Mouse (Mus musculus) limb, embryonic 11.5 days (tissue): ENCODE results near the gene B3galt4. TPM values are rescaled to one million over a fixed set of nuclear protein-coding genes. Genes with fewer than 3 reads are reported as not detected.

ENCODE experiments used
- ATAC-seq: fragments of 200-750 bp; cut with Nextera tagmentation; 2 replicates; pipeline ENCODE4 v1.8.0; 2017; ENCODE audit warnings: low read depth; ENCODE audit not compliant: insufficient number of reproducible peaks, low FRiP score, low TSS enrichment
- DNase-seq: peaks from one replicate; pipeline ENCODE4 v3.0.0-alpha.2; 2015; ENCODE audit warnings: low spot score
- H3K27ac ChIP-seq: fragments of 300-500 bp; sonication (generic); replicated peaks from 2 replicates; pipeline ENCODE4 v1.5.1; 2014; ENCODE audit warnings: low read depth, mild to moderate bottlenecking, low read length
- H3K27me3 ChIP-seq: fragments of 300-500 bp; sonication (generic); 2 replicates; pipeline ENCODE4 v1.6.1; 2014; ENCODE audit warnings: mild to moderate bottlenecking, low read length, mixed read lengths; ENCODE audit not compliant: control insufficient read depth, insufficient read depth
- H3K36me3 ChIP-seq: fragments of 300-500 bp; sonication (generic); 2 replicates; pipeline ENCODE4 v1.6.1; 2014; ENCODE audit warnings: mild to moderate bottlenecking, low read length, moderate library complexity, mixed read lengths; ENCODE audit not compliant: control insufficient read depth, insufficient read depth
- H3K4me1 ChIP-seq: fragments of 300-500 bp; sonication (generic); 2 replicates; pipeline ENCODE4 v1.6.1; 2014; ENCODE audit warnings: low read length, mixed read lengths; ENCODE audit not compliant: control insufficient read depth, insufficient read depth
- H3K4me2 ChIP-seq: fragments of 300-500 bp; sonication (generic); 2 replicates; pipeline ENCODE4 v1.6.1; 2014; ENCODE audit warnings: low read depth, mild to moderate bottlenecking, moderate library complexity; ENCODE audit not compliant: severe bottlenecking
- H3K4me3 ChIP-seq: fragments of 300-500 bp; sonication (generic); 2 replicates; pipeline ENCODE4 v1.5.1; 2014; ENCODE audit warnings: low read depth, low read length
- H3K9ac ChIP-seq: fragments of 300-500 bp; sonication (generic); 2 replicates; pipeline ENCODE4 v1.6.1; 2014; ENCODE audit warnings: mild to moderate bottlenecking, low read length
- H3K9me3 ChIP-seq: fragments of 300-500 bp; sonication (generic); 2 replicates; pipeline ENCODE4 v1.6.1; 2016; ENCODE audit warnings: low read length; ENCODE audit not compliant: control insufficient read depth
- WGBS: fragments of 180-500 bp; shearing (Covaris S2); extraction: QIAGEN DNeasy Blood & Tissue Kit; methylation state at CpG from one replicate; pipeline ENCODE4 v1.1.7; 2014; 5-methylcytosine and 5-hydroxymethylcytosine counted together
- polyA plus RNA-seq: library from polyadenylated mRNA; unstranded; fragments of >200 nt; fragmentation: Nextera tagmentation; extraction: Ambion mirVana; gene quantifications from 2 replicates; pipeline ENCODE4 v1.2.1, GENCODE M21; 2014

B3galt4 gene
- polyA plus RNA-seq, 1 experiment from 2014 or later: 2.6 TPM

DNA sequence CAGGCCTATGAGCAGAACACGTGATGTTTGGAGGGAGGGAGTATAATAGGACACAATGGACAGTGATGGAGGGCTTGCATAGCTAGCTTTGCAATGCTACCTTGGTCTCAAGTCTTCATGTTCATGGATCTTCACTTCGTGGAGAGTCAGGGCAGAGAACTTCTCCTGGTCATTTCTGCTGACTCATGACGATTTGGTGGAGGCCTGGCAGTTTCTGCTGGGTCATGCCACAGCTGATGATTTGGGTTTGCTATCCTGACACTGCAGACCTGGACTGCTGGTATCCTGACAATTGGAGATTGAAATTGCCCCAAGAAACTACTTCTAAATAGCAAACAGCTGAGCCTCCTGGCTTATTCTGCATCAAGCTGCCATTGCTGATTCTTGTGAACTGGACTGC lies 22.3 kb upstream of the B3galt4 start:
- peaks cover 5% of the 10 kb centered on the region; the same call in 1 of the 2 replicates for H3K4me1 ChIP-seq
- no peaks in the 10 kb centered on the region for H3K36me3 ChIP-seq
- WGBS: 74% methylated on average over 3 of the region's 3 CpGs
- no peak overlapping the region for H3K4me3 ChIP-seq
- no peak overlapping the region for H3K9ac ChIP-seq
- H3K4me2 ChIP-seq: no peak overlapping the region
- no peaks in the 10 kb centered on the region for H3K9me3 ChIP-seq
- H3K27me3 ChIP-seq: peaks cover 20% of the 10 kb centered on the region
- ATAC-seq (no peak), DNase-seq (no peak)
- no peak overlapping the region for H3K27ac ChIP-seq

DNA sequence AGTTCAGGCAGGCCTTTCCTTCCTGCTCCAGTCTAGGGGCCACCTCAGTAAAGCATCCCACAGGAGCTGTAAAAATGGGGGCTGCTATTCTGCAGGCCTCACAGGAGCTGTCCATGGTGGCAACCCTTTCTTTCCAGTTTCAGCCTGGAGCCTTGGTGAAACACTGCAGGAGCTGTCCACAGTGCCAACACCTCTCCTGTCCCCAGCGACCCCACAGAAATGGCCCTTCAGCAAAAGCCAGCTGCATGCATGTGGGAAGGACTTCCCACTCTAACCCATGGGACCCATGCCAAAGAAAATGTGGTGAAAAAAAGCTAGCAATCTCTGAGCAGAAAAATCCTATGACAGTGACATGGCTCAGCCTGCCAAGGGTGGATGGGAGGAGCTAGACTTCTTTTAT lies 21.4 kb upstream of the B3galt4 start:
- no peaks in the 10 kb centered on the region; the same call in 1 of the 2 replicates for H3K4me1 ChIP-seq
- H3K9ac ChIP-seq: no peak overlapping the region
- H3K4me3 ChIP-seq: no peak overlapping the region
- H3K36me3 ChIP-seq: no peaks in the 10 kb centered on the region
- H3K27ac ChIP-seq: no peak overlapping the region
- ATAC-seq (no peak), DNase-seq (peak; percentile 80)
- no peak overlapping the region for H3K4me2 ChIP-seq
- WGBS: 12% methylated on average over 1 of the region's 1 CpGs
- peaks cover 11% of the 10 kb centered on the region for H3K27me3 ChIP-seq
- no peaks in the 10 kb centered on the region for H3K9me3 ChIP-seq

DNA sequence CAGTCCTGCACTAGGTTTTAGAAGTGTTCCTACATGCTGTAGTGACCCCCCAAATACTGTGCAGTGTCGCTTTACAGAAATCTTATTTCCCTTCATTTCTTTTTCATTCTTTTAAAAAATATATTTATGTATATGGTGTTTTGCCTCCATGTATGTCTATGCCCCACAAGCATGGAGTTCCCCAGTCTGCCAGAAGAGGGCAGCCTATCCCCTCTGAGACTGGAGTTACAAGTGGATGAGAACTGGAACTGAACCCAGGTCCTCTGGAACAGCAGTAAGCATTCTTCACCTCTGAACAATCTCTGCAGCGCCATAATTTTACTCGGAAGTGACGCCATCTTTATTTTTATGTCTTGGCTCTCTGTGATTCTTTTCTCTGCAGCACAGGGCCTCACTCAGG lies 18.1 kb upstream of the B3galt4 start:
- Histone ChIP-seq H3K9me3 (no peaks in the 10 kb centered on the region), H3K27ac (no peak overlapping the region), H3K4me3 (no peak overlapping the region), H3K9ac (no peak overlapping the region), H3K36me3 (0 out of 2 replicates have a peak, but pooled peaks cover 4% of the 10 kb centered on the region), H3K4me1 (no peaks in the 10 kb centered on the region), H3K4me2 (no peak overlapping the region), H3K27me3 (no peaks in the 10 kb centered on the region)
- no peak for ATAC-seq
- no peak for DNase-seq
- 73% methylated on average over 4 of the region's 4 CpGs for WGBS

DNA sequence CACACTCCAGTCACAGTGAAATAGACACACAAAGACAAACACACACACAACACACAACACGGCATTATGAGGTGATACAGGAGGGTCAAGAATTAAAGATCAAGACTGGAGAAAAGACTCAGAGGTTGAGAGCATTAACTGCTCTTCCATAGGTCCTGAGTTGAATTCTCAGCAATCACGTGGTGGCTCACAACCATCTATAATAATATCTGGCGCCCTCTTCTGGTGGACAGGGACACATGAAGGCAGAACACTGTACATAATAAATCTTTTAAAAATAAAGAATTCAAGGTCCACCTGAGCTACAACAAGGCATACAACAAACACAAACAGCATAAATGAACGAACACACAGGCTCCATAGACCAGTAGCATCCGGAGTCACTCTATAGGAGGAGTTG lies 17.6 kb upstream of the B3galt4 start:
- no peak overlapping the region for H3K27ac ChIP-seq
- DNase-seq: no peak

DNA sequence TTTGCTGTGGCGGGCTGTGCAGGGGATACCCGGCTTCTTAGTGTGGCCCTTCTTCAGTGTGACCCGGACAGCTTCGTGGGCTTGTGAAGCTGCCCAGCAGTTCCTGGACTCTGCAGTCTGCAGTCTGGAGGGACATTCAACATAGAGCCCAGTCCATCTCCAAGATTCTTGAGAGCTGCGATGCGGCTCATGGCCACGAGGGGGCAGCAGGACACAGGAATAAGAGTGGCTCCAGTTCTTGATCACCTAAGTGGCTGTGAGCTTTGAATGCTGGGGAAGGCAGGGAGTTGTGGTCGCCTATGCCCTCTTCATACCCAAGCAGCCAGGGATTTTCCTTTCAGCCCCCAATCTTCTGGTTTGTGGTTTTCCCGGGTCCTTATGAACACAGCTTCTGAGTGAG lies 17.2 kb upstream of the B3galt4 start:
- WGBS: 2% methylated on average over 9 of the region's 9 CpGs
- Histone ChIP-seq H3K4me3 (no peak overlapping the region), H3K4me2 (no peak overlapping the region)

More for the DNA sequence above, 17.6 kb upstream of the B3galt4 start:
- 0 out of 2 replicates have a peak, but pooled peaks have one; percentile 9 for ATAC-seq
- Histone ChIP-seq H3K4me2 (no peak overlapping the region), H3K36me3 (0 out of 2 replicates have a peak, but pooled peaks cover 4% of the 10 kb centered on the region), H3K4me1 (no peaks in the 10 kb centered on the region), H3K9me3 (no peaks in the 10 kb centered on the region), H3K4me3 (no peak overlapping the region), H3K9ac (no peak overlapping the region), H3K27me3 (no peaks in the 10 kb centered on the region)
- 28% methylated on average over 5 of the region's 5 CpGs for WGBS

DNA sequence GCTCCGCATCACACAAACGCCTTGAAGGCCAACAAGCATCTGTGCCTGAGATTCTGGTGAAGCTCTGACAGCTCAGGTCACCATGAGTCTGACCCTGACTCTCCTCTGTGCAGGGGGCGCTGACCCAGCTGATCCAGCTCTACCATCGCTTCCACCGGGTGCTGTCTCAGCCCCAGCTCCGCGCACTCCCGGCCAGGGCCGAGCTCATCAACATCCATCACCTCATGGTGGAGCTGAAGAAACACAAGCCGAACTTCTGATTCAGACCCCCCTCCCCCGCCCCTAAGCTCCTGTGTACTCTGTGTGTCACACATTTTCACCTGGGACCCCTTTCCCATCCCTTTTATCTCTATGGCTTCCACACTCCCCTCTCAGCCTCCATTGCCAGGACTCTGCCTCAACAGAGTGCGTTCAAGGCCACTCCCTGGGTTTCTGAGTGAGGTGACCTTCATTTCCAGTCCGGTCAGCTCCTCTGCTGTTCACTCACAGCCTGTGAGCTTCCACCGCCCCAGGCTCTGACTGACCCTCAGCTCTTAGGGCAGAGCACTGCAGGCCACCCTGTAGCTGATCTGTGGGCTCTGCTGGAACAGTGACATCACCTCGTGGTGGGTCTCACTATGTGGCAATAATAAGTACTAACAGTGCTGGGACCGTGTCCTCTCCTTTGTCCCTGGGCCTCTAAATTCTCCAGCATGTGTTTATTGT lies 14.7 kb upstream of the B3galt4 start:
- Histone ChIP-seq H3K4me3 (no peak overlapping the region), H3K4me1 (no peaks in the 10 kb centered on the region), H3K27me3 (no peaks in the 10 kb centered on the region), H3K9ac (no peak overlapping the region), H3K36me3 (0 out of 2 replicates have a peak, but pooled peaks cover 4% of the 10 kb centered on the region), H3K4me2 (no peak overlapping the region), H3K27ac (no peak overlapping the region), H3K9me3 (no peaks in the 10 kb centered on the region)
- ATAC-seq (no peak), DNase-seq (no peak)
- 87% methylated on average over 16 of the region's 16 CpGs for WGBS

More for the DNA sequence above, 17.2 kb upstream of the B3galt4 start:
- Histone ChIP-seq H3K9ac (no peak overlapping the region), H3K27ac (no peak overlapping the region), H3K36me3 (0 out of 2 replicates have a peak, but pooled peaks cover 4% of the 10 kb centered on the region), H3K4me1 (no peaks in the 10 kb centered on the region), H3K9me3 (no peaks in the 10 kb centered on the region), H3K27me3 (no peaks in the 10 kb centered on the region)
- ATAC-seq: peak; percentile 57; the same call in 1 of the 2 replicates
- peak; percentile 92 for DNase-seq

DNA sequence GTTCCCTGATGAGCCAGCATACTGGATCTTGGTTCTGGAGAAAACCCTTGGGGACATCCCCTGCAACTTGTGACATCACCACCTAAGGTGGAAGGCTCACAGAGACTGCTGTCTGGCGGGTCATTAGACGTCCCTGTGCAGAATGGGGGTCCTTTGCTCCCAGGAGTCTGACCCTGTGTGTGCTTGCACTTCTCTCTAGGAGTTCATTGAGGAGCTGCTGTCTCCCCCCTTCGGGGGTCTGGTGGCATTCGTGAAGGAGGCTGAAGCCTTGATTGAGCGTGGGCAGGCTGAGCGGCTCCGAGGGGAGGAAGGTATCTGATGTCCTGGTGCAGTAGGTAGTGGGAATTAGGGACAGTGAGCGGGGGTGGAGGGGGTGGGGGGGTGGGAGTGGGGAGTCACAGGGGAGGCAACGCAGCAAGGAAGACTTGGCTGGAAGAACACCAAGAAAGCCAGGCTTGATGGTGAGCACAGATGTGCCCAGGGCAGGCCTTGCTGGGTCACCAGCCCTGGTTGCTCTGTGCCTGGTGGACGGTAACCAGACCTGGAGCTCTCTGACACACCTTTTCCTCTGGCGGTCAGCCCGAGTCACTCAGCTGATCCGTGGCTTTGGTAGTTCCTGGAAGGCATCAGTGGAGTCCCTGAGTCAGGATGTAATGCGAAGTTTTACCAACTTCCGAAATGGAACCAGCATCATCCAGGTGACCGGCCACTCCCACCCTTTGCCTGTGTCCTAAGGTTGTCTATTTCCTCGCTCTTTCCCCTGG lies 14.0 kb upstream of the B3galt4 start:
- H3K9me3 ChIP-seq: no peaks in the 10 kb centered on the region
- no peak overlapping the region for H3K27ac ChIP-seq
- H3K9ac ChIP-seq: no peak overlapping the region
- 0 out of 2 replicates have a peak, but pooled peaks cover 4% of the 10 kb centered on the region for H3K36me3 ChIP-seq
- H3K4me3 ChIP-seq: no peak overlapping the region
- DNase-seq (no peak), ATAC-seq (no peak)
- no peak overlapping the region for H3K4me2 ChIP-seq
- no peaks in the 10 kb centered on the region for H3K27me3 ChIP-seq
- no peaks in the 10 kb centered on the region for H3K4me1 ChIP-seq
- WGBS: 94% methylated on average over 17 of the region's 17 CpGs

DNA sequence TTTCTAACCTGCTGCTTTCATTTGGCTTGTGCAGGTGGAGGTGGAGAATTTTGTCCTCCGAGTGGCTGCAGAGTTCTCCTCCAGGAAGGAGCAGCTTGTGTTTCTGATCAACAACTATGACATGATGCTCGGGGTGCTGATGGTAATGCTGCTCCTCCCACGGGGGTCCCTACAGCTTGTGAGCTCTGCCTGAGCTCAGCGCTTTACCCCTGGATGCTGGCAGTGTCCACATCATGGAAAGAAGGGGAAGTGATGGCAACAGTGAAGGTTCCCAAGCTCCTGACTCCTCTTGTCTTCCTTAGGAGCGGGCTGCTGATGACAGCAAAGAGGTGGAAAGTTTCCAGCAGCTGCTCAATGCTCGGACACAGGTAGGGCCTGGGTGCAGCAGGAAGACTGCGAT lies 11.6 kb upstream of the B3galt4 start:
- Histone ChIP-seq H3K9me3 (no peaks in the 10 kb centered on the region), H3K4me1 (no peaks in the 10 kb centered on the region), H3K36me3 (peaks cover 4% of the 10 kb centered on the region; the same call in 1 of the 2 replicates), H3K9ac (no peak overlapping the region), H3K27ac (no peak overlapping the region), H3K4me2 (no peak overlapping the region), H3K27me3 (no peaks in the 10 kb centered on the region), H3K4me3 (no peak overlapping the region)
- ATAC-seq (no peak), DNase-seq (no peak)
- 90% methylated on average over 7 of the region's 7 CpGs for WGBS
